Mouse (Mus musculus): ENCODE results near the gene Moap1. TPM values are rescaled to one million over a fixed set of nuclear protein-coding genes. Genes with fewer than 3 reads are reported as not detected.

Moap1 gene
- polyA plus RNA-seq (2017; shearing (Covaris generic)): 8.1 TPM

DNA sequence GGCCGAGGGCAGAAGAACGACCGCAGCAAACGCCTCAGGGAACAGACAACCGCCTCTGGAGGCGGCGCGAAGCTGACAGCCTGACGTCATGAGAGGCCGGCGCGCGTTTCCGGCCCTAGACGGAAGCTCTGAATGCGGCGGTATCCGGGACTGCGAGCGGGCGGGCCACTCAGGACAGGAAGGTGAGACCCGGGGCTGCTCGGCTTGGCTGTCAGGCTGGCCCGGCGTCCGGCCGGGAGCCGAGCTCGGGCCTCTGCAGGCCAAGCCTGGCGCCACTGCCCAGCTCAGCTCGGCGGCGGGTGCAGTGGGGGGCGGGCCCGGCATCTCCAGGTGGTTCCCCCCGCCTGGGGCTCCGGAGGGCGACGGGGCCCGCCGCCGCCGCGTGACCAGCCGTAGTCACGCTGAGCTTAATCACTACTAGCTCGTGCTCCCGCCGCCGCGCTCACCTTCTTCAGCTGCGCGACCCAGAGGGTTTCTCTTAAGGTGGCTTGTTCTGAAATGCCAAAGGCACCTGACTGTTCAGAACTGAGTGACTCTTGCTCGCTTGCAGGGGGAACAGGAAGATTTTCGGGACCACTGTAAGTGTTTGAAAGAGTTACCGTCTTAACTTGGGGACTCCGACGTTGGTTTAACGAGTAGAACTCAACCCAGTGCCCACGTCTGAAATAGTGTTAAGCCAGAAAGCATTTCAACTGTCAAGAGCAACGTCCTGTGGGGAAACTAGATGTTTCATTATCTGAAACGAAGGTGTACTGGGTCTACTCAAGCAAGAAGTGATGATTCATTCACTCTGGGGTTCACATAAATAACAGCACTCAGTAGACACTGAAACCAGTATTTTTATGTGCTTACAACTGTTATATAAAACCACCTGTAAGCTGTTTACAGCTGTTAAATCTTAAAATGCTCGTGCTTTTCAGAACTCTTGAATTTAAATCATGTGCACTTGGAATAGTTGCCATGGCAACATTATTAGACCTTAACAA lies at the start of gene Moap1, which contains the start of gene Tmem251:
Gene Moap1, minus strand, starts transcription at position 73 of the 986 bp plus-strand sequence.
Gene Tmem251, plus strand, starts transcription at position 174 of the 986 bp plus-strand sequence.

GRCm38 (mm10) chr12:102758403-102758756 lies 14.9 kb upstream of the Moap1 start, which contains the start of gene Gm20604:
TSS of gene Gm20604 (minus strand) at chr12:102758672.

DNA sequence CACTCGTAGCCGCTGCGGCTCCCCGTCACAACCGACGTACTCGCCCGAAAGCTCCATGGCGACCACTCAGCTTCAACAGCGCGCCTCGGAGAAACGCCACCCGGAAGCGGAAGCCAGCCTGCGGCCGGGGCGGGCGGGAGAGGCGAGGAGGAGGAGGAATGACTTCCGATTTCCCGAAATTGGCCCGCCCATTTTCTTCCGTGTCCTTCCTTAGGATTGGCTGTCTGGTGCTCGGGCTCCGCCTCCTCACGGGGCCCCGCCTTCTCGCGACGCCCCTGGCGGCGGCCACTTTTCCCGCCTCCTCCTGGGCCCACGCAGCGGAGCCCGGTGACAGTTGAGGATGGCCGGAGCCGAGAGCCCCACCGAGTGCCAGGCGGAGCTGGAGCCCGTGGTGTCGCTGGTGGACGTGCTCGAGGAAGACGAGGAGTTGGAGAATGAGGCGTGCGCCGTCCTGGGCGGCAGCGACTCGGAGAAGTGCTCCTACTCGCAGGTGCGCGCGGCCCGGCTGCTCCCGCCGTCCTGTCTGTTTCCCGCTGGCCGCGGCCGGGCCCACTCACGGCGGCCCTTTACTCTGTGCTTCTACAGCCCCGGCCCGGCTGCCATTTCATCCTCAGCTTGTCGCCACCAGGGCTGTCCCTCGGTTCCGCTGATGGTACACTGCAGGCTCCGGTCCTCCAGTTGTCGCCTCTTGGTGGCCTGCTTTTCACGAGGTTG lies 14.4 kb upstream of the Moap1 start, which contains the start of the genes Gm28051, Gon7 and Ubr7:
Gene Gm28051, minus strand, starts transcription at position 77 of the 714 bp plus-strand sequence.
Gene Gon7, minus strand, starts transcription at position 115 of the 714 bp plus-strand sequence.
Gene Ubr7, plus strand, starts transcription at position 279 of the 714 bp plus-strand sequence.

DNA sequence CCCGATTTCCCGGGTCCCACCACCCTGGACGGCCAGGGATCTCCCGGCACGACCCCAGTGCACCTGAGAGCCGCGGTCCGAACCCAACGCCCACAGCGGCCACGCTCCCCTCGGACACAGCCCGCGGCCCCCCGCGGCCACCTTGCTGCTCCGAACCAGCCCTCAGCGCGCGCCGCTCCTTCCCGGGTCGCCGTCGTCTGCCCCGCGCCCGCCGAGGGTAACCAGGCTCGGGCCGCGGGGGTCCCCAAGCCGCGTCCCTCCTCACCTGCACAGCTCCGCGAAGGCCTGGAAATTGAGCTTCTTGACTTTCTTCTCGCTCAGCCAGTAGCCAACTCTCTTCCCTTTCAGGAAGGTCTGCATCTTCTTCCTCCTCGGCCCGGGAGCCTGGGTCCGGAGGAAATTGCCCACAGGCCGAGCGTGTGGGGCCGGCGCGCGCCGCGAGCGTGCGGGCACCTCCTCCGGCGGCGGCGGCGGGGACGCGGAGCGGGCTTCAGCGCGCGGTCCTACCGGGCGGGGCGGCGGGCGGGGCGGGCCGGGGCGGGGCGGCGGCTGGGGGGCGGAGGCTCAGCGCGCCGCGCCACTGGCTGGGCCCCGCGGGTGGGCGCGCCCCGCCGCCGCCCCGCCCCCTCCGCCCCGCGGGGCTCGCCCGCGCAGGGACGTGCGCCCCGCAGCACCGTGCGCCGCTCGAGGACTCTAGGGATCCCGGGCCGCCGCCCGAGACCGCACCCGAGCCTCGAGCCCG lies 38.8 kb downstream of the Moap1 start, which contains the start of gene Itpk1:
Gene Itpk1, minus strand, starts transcription at position 474 of the 742 bp plus-strand sequence.

Other genes starting within 250 kb of the Moap1 start
- not detected for gene Chga, start 188.7 kb downstream of the Moap1 start, polyA plus RNA-seq (2017; shearing (Covaris generic))
- 41.2 TPM for gene Itpk1, start 38.7 kb downstream of the Moap1 start, polyA plus RNA-seq (2017; shearing (Covaris generic))
- gene Tmem251, start 101 bp upstream of the Moap1 start, polyA plus RNA-seq (2017; shearing (Covaris generic)): 10.4 TPM
- gene Gm28051, start 14.1 kb upstream of the Moap1 start, polyA plus RNA-seq (2017; shearing (Covaris generic)): not detected
- 27.9 TPM for gene Gon7, start 14.1 kb upstream of the Moap1 start, polyA plus RNA-seq (2017; shearing (Covaris generic))
- gene Ubr7, start 14.3 kb upstream of the Moap1 start, polyA plus RNA-seq (2017; shearing (Covaris generic)): 38.1 TPM
- 8.8 TPM for gene Gm20604, start 15.0 kb upstream of the Moap1 start, polyA plus RNA-seq (2017; shearing (Covaris generic))
- 8.9 TPM for gene Btbd7, start 134.8 kb upstream of the Moap1 start, polyA plus RNA-seq (2017; shearing (Covaris generic))
- gene Cox8c, start 155.7 kb upstream of the Moap1 start, polyA plus RNA-seq (2017; shearing (Covaris generic)): not detected
- gene Unc79, start 205.2 kb upstream of the Moap1 start, polyA plus RNA-seq (2017; shearing (Covaris generic)): 0.28 TPM